Mouse (Mus musculus) CD4-positive, CD25-positive, alpha-beta regulatory T cell, adult 2 months (primary cell): ENCODE results near the gene Mrps18a.
A peak's percentile ranks its signal among the peaks of the same experiment; 100 is the strongest.

Experiments
- DNase-seq: peaks from one replicate; pipeline ENCODE4 v3.0.0-alpha.2; 2012; ENCODE audit warnings: low read depth, low spot score

Gene Mrps18a

DNA sequence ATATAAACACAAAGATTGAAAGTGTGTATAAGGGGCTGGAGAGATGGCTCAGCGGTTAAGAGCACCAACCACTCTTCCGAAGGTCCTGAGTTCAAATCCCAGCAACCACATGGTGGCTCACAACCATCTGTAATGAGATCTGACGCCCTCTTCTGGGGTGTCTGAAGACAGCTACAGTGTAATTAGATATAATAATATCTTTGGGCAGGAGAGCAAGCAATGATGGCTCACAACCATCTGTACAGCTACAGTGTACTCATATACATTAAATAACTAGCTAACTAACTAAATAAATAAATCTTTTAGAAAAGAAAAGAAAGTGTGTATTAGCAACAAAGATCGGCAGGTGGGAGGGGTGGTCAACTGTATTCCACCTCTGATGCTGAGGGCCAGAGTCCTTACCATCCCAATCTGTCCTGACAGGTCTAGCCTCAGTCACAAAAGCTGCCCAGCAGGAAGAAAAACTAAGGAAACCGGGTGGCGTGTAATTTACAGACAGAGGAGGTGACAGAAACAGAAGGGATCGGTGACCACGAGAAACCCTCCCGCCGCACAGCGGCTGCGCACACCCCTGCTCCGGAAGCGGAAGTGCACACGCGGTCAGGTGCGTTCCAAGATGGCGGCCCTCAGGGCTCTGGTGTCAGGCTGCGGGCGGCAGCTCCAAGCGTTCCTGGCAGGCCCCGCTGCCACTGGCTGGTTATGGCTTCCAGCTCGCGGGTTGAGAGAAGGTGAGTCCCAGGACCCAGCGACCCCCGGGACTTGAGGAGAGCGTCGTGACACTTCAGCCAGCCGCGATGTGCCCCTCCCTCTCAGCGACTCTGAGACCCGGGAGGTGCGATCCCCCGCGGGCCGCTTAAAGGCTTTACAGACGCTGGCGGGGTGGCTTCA lies at the start of gene Mrps18a:
Gene Mrps18a (plus strand): TSS at position 585 of the 888 bp plus-strand sequence.
- DNase-seq = peak; percentile 91

- DNase-seq = no peak
Observed at GRCm38 (mm10) chr17:46063283-46063973, 47.4 kb upstream of the Mrps18a start.

DNA sequence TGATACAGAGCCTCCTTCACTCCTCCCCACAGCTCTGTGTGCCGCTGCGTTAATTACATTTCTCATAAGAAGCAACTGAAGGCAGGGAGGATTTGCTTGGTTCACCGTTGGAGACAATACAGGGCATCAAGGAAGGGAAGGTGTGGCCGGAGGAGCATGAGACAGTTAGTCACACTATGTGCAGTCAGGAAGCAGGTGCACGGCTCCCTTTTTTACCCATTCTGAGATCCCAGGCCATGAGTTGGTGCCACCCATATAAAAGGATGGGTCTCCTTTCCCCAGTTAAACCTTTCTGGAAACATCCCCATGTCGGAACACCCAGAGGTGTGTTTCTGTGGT lies 46.8 kb upstream of the Mrps18a start:
- no peak for DNase-seq

- no peak for DNase-seq
Observed at GRCm38 (mm10) chr17:46070046-46070445, 40.7 kb upstream of the Mrps18a start.

- no peak for DNase-seq
Observed at GRCm38 (mm10) chr17:46071531-46071930, 39.3 kb upstream of the Mrps18a start.

- DNase-seq = peak; percentile 92
Observed at GRCm38 (mm10) chr17:46073730-46074301, 37.0 kb upstream of the Mrps18a start.

DNA sequence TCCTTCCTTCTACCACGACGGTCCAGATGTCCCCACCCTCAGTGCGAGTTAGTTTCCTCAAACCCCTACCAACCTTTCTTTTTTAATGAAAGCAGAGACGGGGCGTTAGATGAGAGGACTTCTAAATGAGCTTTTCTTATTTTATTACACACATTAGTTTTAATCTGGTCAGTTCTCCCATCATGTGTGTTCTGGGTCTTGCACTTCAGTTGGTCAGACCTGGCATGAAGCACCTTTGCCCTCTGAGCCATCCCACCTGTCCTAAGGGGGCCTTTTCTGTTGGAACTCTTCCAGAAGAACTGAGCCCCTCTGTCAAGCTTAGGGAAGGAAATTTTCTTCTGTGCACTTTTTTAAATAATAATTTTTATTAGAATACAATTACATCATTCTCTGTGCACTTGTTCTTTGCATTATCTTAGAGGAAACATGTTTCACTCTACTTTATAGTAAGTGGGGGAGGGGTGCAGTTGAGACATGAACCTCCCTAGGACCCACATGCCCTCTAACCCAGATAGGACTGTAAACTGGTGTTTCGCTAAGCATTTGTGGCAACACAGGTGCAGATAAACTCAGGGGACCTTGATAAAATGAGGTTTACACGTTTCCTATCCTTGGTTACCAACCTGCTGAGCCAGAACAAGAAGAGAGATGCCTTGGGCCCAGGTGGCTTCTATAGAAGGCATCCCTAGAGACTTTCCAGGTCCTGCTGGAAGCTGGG lies 36.2 kb upstream of the Mrps18a start:
- DNase-seq = no peak

DNA sequence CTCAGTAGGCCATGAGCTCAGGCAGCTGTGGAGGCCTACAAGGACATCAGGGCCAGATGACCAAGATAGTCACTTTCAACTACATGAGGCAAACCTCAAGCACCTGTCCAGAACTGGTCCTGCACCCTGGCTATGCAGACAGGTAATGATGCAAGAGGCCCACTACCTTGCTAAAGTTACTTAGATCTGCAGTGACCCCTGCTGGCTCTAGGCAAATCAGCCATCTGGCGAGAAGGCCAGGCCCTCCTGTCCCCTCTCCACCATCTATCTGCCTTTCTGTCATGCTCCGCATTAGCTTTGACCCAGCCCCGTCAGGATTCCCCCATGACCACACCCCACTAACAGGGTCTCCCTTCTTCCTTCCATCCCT lies 35.7 kb upstream of the Mrps18a start:
- DNase-seq = peak; percentile 81

GRCm38 (mm10) chr17:46075551-46076259 lies 35.1 kb upstream of the Mrps18a start:
- no peak for DNase-seq

GRCm38 (mm10) chr17:46076260-46076551 lies 34.6 kb upstream of the Mrps18a start:
- no peak for DNase-seq

- no peak for DNase-seq
Observed at GRCm38 (mm10) chr17:46077921-46078534, 32.8 kb upstream of the Mrps18a start.

DNA sequence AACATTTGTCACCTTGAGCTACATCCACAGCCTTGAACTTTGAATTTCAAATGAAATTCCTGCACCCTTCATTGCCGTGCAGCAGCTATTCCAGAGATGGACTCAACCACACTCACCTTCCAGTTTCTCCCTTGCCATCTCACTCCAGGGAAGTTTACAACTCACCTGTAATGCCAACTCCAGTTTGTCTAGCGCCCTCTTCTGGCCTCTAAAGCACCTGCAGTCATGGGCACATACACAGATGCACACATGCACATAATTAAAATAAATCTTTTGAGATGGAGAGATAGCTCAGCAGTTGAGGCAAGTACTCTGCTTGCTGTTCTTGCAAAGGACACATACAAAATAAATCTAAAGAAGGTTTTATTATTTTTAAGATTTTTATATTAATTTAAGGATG lies 31.7 kb upstream of the Mrps18a start:
- peak; percentile 16 for DNase-seq

DNA sequence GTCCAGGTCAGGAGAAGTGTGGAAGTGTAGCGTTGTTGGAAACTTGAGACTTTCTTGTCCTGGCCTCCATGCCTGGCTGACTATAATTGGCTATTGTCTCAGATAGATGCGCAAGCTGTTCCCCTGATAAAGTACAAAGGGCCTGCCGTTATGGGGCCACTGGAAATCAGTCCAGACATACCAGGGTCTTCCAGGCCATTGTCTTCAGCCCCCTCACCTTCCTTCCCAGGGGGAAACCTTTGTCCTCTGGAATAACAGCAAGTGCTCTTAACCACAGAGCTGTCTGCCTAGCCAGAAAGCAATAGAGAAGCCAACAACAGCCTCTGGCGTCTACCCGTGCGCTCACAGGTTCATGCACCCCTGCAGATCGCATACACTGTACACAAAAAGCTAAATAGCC lies 30.4 kb upstream of the Mrps18a start:
- DNase-seq = no peak

GRCm38 (mm10) chr17:46081042-46081441 lies 29.7 kb upstream of the Mrps18a start:
- no peak for DNase-seq

- no peak for DNase-seq
Observed at GRCm38 (mm10) chr17:46081657-46082056, 29.1 kb upstream of the Mrps18a start.

- no peak for DNase-seq
Observed at GRCm38 (mm10) chr17:46083381-46083780, 27.4 kb upstream of the Mrps18a start.

DNA sequence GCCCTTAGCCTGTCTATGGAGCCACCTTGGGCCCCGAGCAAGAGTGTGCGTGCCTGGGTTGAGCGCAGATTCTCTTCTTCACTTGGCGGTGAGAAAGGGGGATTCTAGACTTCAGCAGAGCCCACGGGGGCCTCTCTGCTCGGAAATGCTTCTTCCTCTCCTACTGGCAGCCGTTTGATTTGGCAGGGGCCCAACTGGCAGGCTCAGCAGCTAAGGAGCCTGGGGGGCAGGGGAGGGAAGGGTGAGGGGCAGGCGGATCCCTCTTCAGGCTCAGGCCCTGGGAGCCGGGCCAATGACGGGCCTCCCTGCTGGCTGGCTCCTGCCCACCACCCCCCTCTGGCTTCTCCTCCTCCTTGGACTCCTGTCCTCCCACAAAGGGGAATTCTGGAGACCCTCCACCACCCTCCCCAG lies 26.7 kb upstream of the Mrps18a start:
- DNase-seq = no peak

DNA sequence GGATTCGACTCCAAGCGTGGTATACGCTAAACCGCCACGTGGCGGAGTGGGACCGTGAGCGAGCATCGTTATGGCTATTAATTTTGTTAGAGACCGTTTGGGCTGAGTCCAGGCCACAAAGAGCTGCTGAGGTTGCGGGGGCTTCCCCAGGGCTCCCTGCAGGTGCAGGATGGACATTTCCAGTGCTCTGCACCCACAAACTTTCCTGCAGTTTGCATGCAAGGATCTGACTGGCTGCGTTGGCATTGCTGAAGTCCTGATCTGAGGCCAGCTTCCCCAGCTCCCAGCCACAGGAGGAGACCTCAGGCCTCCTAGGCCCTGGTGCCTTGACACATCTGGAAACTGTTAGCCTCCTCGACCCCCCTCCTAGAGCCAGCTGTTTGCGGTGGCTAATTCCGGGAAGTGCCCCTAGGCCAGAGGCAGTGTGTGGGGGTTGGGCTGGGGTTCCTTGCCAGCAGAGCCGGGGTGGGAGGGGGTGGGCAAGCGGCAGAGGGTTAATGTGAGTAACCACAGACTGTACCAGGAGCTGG lies 24.4 kb upstream of the Mrps18a start:
- DNase-seq = no peak

GRCm38 (mm10) chr17:46091351-46091750 lies 19.4 kb upstream of the Mrps18a start:
- no peak for DNase-seq

GRCm38 (mm10) chr17:46091899-46092298 lies 18.9 kb upstream of the Mrps18a start:
- DNase-seq = no peak

DNA sequence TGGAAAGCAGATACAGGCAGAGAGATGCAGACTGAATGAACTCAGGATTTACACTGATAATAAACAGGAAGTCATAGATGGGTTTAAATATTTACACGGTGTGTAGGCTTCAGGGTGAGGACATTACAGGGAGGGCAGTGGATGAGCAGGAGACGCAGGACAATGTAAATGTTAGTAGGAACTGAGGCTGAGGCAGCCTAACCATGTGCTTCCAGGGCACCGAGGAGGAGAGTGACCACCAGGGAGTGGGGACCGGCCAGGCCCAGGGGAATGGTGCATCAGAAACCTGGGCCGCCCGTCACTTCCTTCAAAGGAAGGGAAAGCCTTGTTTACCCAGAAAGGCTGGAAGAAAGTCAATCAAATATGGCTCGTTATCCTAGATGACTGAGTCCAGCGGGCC lies 12.3 kb upstream of the Mrps18a start:
- DNase-seq = no peak
